Mouse (Mus musculus): Measurements from ENCODE around the gene Cd3eap. TPM values are rescaled to one million over a fixed set of nuclear protein-coding genes. Genes with fewer than 3 reads are reported as not detected.

The Cd3eap gene
- polyA plus RNA-seq, 1 experiment = 14.6 TPM

DNA sequence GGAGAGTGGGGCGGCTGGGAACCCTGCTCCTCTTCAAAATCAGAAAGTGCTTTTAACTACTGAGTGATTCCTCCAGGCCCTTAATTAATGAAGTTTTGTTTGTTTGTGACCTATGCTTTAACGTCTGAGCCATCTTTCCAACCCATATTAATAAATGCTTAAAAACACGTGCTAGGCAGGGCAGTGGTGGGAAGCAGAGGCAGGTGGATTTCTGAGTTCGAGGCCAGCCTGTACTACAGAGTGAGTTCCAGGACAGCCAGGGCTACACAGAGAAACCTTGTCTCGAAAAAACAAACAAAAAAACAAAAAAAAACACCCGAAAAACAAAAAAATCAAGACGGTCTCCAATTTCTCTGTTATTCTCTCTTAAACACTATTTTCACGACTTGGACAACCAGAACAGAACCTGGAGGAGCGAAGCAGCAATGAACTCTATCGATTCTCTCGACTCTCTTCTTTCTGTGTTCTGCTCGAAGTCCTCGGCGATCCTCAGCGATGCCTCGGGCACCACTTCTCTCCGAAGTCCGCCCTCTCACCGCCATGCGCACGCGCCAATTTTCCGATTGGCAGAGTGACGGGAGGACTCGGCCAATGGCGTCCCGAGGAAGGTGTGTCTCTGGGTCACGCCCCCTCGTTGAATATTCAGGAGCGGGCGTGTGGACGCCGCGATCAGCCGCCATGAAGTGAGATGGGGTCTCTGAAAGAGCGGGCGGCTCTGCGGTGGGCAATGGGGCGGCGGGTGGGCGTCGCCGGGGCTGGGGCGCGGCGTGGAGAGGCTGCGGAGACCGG is 22.3 kb upstream of the Cd3eap start, which contains the start of gene Ercc2:
TSS of gene Ercc2 (plus strand) at position 634 of the 789 bp plus-strand sequence.
- no peak for TF ChIP-seq CTCF (IDR thresholded peaks at IDR 0.05; ENCODE audit: low read depth, low read length)
- TF ChIP-seq EP300 (IDR thresholded peaks at IDR 0.05; ENCODE audit: insufficient read depth, low read depth, low read length) = no peak
- TF ChIP-seq POLR2A (IDR thresholded peaks at IDR 0.05; ENCODE audit: insufficient read depth, low read length) = no peak
- Histone ChIP-seq H3K27ac (ENCODE audit: insufficient read depth, low read length) (no peak within 1 kb of the TSS), H3K27me3 (ENCODE audit: control insufficient read depth, insufficient read depth, low read length, poor library complexity, severe bottlenecking) (no peaks in the 10 kb centered on the region), H3K4me1 (ENCODE audit: control insufficient read depth, insufficient read depth, low read length) (no peaks in the 10 kb centered on the region), H3K9me3 (replicated peaks; ENCODE audit: control insufficient read depth, insufficient read depth, low read length, poor library complexity, severe bottlenecking) (no peaks in the 10 kb centered on the region), H3K36me3 (ENCODE audit: control insufficient read depth, insufficient read depth, low read length, poor library complexity, severe bottlenecking) (peaks cover 7% of the 10 kb centered on the region), H3K4me3 (ENCODE audit: low read depth, low read length) (peak within 1 kb of the TSS; percentile 89), H3K9ac (ENCODE audit: low read depth, poor library complexity, severe bottlenecking) (peak within 1 kb of the TSS; percentile 73)

DNA sequence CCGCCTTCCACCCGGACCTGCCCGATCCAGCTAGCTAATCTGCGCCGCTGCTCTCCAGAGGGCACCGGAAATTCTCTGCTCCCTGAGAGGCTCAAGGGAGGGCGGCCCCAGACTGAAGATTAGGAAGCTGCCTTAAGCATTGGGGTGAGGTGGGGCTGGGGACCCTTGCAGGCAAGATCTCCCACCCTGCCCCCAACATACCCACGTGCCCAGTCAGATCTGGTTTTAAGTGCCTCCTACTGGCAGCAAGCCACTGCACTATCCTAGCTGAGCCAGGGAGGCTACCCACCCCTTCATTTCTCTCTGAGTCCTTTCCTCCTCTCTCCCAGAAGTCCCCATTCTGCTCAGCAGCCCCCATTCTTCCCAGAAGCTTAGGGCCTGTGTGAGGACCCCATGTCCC is 18.8 kb upstream of the Cd3eap start:
- TF ChIP-seq EP300 (IDR thresholded peaks at IDR 0.05; ENCODE audit: insufficient read depth, low read depth, low read length) (0 out of 2 replicates have a peak, but pooled peaks have one; percentile 14), CTCF (IDR thresholded peaks at IDR 0.05; ENCODE audit: low read depth, low read length) (no peak)
- Histone ChIP-seq H3K36me3 (ENCODE audit: control insufficient read depth, insufficient read depth, low read length, poor library complexity, severe bottlenecking) (no peaks in the 10 kb centered on the region), H3K9ac (ENCODE audit: low read depth, poor library complexity, severe bottlenecking) (peak overlapping the region; percentile 12; the same call in 1 of the 2 replicates), H3K9me3 (replicated peaks; ENCODE audit: control insufficient read depth, insufficient read depth, low read length, poor library complexity, severe bottlenecking) (no peaks in the 10 kb centered on the region), H3K27ac (ENCODE audit: insufficient read depth, low read length) (peak overlapping the region; percentile 14; the same call in 1 of the 2 replicates), H3K4me1 (ENCODE audit: control insufficient read depth, insufficient read depth, low read length) (no peaks in the 10 kb centered on the region), H3K27me3 (ENCODE audit: control insufficient read depth, insufficient read depth, low read length, poor library complexity, severe bottlenecking) (no peaks in the 10 kb centered on the region), H3K4me3 (ENCODE audit: low read depth, low read length) (peak overlapping the region; percentile 16)

DNA sequence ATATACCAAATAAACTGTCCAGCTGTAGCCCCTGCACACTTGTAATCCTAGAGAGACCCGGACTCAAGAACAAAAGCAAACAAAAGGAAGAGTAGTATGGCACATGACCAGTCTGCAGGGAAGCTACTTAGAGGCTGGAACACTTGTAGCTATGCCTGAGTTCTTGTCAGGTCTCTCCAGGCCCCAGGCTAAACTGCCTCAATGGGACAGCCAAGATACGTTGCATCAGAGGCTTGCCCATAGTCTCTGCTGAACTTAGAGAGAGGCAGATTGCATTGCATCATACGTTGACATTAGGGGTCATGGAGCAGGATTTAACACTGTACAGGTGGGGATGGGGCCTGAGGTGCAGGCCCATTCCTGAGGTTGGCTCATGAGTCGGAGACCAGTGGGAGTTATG is 16.7 kb upstream of the Cd3eap start:
- Histone ChIP-seq H3K36me3 (ENCODE audit: control insufficient read depth, insufficient read depth, low read length, poor library complexity, severe bottlenecking) (no peaks in the 10 kb centered on the region), H3K27ac (ENCODE audit: insufficient read depth, low read length) (no peak overlapping the region), H3K9me3 (replicated peaks; ENCODE audit: control insufficient read depth, insufficient read depth, low read length, poor library complexity, severe bottlenecking) (no peaks in the 10 kb centered on the region), H3K4me3 (ENCODE audit: low read depth, low read length) (no peak overlapping the region), H3K4me1 (ENCODE audit: control insufficient read depth, insufficient read depth, low read length) (no peaks in the 10 kb centered on the region), H3K27me3 (ENCODE audit: control insufficient read depth, insufficient read depth, low read length, poor library complexity, severe bottlenecking) (no peaks in the 10 kb centered on the region), H3K9ac (ENCODE audit: low read depth, poor library complexity, severe bottlenecking) (no peak overlapping the region)
- TF ChIP-seq EP300 (IDR thresholded peaks at IDR 0.05; ENCODE audit: insufficient read depth, low read depth, low read length) (no peak), CTCF (IDR thresholded peaks at IDR 0.05; ENCODE audit: low read depth, low read length) (no peak), POLR2A (IDR thresholded peaks at IDR 0.05; ENCODE audit: insufficient read depth, low read length) (no peak)

DNA sequence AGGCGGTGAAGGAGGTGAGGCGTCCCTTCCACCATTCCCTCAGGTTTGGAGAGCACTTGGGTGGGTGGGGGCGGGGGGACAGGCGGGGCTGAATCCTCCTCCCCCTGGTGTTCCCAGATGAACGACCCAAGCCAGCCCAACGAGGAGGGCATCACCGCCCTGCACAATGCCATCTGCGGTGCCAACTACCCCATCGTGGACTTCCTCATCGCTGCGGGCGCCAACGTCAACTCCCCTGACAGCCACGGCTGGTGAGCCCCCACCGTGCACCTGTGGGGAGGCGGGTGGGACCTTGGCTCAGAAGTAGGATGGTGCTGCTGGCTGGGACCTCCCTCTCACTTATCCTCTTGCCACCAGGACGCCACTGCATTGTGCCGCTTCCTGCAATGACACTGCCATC is 16.1 kb upstream of the Cd3eap start:
- no peak overlapping the region for H3K27ac ChIP-seq (ENCODE audit: insufficient read depth, low read length)
- peak overlapping the region; percentile 5; the same call in 1 of the 2 replicates for H3K9ac ChIP-seq (ENCODE audit: low read depth, poor library complexity, severe bottlenecking)
- H3K36me3 ChIP-seq (ENCODE audit: control insufficient read depth, insufficient read depth, low read length, poor library complexity, severe bottlenecking) = no peaks in the 10 kb centered on the region
- peak overlapping the region; percentile 25 for H3K4me3 ChIP-seq (ENCODE audit: low read depth, low read length)
- H3K4me1 ChIP-seq (ENCODE audit: control insufficient read depth, insufficient read depth, low read length) = no peaks in the 10 kb centered on the region
- no peaks in the 10 kb centered on the region for H3K27me3 ChIP-seq (ENCODE audit: control insufficient read depth, insufficient read depth, low read length, poor library complexity, severe bottlenecking)
- H3K9me3 ChIP-seq (replicated peaks; ENCODE audit: control insufficient read depth, insufficient read depth, low read length, poor library complexity, severe bottlenecking) = no peaks in the 10 kb centered on the region
- TF ChIP-seq POLR2A (IDR thresholded peaks at IDR 0.05; ENCODE audit: insufficient read depth, low read length) (no peak), CTCF (IDR thresholded peaks at IDR 0.05; ENCODE audit: low read depth, low read length) (no peak), EP300 (IDR thresholded peaks at IDR 0.05; ENCODE audit: insufficient read depth, low read depth, low read length) (no peak)

DNA sequence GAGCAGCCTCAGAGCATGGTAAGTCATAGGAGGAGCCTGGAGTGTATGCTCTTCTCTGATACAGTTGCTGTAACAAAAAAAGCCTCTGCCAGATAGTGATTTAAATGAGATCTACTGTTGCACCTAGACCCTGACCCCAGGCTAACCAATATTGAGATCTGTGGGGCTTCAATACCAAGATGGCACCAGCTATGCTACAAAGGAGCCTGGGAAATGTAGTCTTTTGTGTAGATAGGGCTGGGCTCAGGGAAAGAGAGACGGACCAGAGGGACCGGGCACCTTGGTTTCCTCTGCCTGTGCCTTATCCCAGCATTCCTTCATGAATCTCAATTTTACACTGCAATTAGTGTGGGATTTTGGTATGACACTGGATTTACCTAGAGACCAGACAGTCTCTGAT is 14.1 kb upstream of the Cd3eap start:
- Histone ChIP-seq H3K27ac (ENCODE audit: insufficient read depth, low read length) (no peak overlapping the region), H3K27me3 (ENCODE audit: control insufficient read depth, insufficient read depth, low read length, poor library complexity, severe bottlenecking) (no peaks in the 10 kb centered on the region), H3K4me1 (ENCODE audit: control insufficient read depth, insufficient read depth, low read length) (no peaks in the 10 kb centered on the region), H3K9me3 (replicated peaks; ENCODE audit: control insufficient read depth, insufficient read depth, low read length, poor library complexity, severe bottlenecking) (no peaks in the 10 kb centered on the region), H3K4me3 (ENCODE audit: low read depth, low read length) (no peak overlapping the region), H3K9ac (ENCODE audit: low read depth, poor library complexity, severe bottlenecking) (no peak overlapping the region), H3K36me3 (ENCODE audit: control insufficient read depth, insufficient read depth, low read length, poor library complexity, severe bottlenecking) (no peaks in the 10 kb centered on the region)
- no peak for TF ChIP-seq EP300 (IDR thresholded peaks at IDR 0.05; ENCODE audit: insufficient read depth, low read depth, low read length)
- no peak for TF ChIP-seq POLR2A (IDR thresholded peaks at IDR 0.05; ENCODE audit: insufficient read depth, low read length)
- TF ChIP-seq CTCF (IDR thresholded peaks at IDR 0.05; ENCODE audit: low read depth, low read length) = no peak

DNA sequence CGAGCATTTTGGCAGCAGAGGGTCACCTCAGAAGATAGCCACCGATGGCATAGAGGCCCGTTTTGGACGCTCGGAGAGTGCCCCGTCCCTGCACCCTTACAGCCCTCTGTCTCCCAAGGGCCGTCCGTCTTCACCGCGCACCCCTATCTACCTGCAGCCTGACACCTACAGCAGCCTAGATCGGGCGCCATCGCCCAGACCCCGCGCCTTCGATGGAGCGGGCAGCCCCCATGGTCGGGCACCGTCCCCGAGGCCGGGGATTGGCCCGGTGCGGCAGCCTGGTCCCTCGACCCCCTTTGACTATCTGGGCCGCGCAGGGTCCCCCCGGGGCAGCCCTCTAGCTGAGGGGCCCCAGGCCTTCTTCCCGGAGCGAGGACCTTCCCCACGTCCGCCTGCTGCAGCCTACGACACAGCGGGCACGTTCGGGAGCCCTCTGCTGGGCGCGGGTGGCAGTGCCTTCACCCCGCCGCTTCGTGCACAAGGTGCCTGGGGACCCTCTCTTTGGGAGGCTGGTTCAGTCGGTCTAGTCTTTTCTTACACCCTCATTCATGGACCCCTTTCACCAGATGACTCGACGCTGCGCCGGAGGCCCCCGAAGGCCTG is 10.6 kb upstream of the Cd3eap start:
- H3K27me3 ChIP-seq (ENCODE audit: control insufficient read depth, insufficient read depth, low read length, poor library complexity, severe bottlenecking) = no peaks in the 10 kb centered on the region
- H3K9me3 ChIP-seq (replicated peaks; ENCODE audit: control insufficient read depth, insufficient read depth, low read length, poor library complexity, severe bottlenecking) = no peaks in the 10 kb centered on the region
- H3K9ac ChIP-seq (ENCODE audit: low read depth, poor library complexity, severe bottlenecking) = peak overlapping the region; percentile 43
- TF ChIP-seq POLR2A (IDR thresholded peaks at IDR 0.05; ENCODE audit: insufficient read depth, low read length) (no peak), EP300 (IDR thresholded peaks at IDR 0.05; ENCODE audit: insufficient read depth, low read depth, low read length) (no peak), CTCF (IDR thresholded peaks at IDR 0.05; ENCODE audit: low read depth, low read length) (peak; percentile 72)
- no peaks in the 10 kb centered on the region for H3K4me1 ChIP-seq (ENCODE audit: control insufficient read depth, insufficient read depth, low read length)
- no peaks in the 10 kb centered on the region for H3K36me3 ChIP-seq (ENCODE audit: control insufficient read depth, insufficient read depth, low read length, poor library complexity, severe bottlenecking)
- H3K27ac ChIP-seq (ENCODE audit: insufficient read depth, low read length) = no peak overlapping the region
- 0 out of 2 replicates have a peak overlapping the region, but pooled peaks have one; percentile 10 for H3K4me3 ChIP-seq (ENCODE audit: low read depth, low read length)

Data from ES-Bruce4 (cell line).